Mouse (Mus musculus) spleen, adult 2 months (tissue): ENCODE measurements around the gene Selenom.

ENCODE experiments used
- CTCF ChIP-seq: fragments of 200-500 bp; IDR thresholded peaks from 2 replicates; pipeline ENCODE4 v1.5.1; 2011; ENCODE audit warnings: mild to moderate bottlenecking, inconsistent platforms; ENCODE audit not compliant: insufficient read depth, insufficient read length, insufficient replicate concordance; ENCODE audit errors: extremely low read depth
- POLR2A ChIP-seq: fragments of 200-500 bp; IDR thresholded peaks from 2 replicates; pipeline ENCODE4 v1.6.1; 2011; ENCODE audit warnings: low read depth, low read length, inconsistent platforms

- TF ChIP-seq POLR2A (no peak), CTCF (no peak)
Measured at GRCm38 (mm10) chr11:3532101-3532931, 17.8 kb downstream of the Selenom start.
